Mouse (Mus musculus): Measurements from ENCODE around the gene Taf12. TPM values are rescaled to one million over a fixed set of nuclear protein-coding genes. Genes with fewer than 3 reads are reported as not detected.
"Not testable (repeated sequence)": the region's sequence is repeated elsewhere in the genome, so short reads cannot be mapped to it uniquely, and the experiment has no call there.

Gene Taf12
- polyA plus RNA-seq, 1 experiment: 6.9 TPM

DNA sequence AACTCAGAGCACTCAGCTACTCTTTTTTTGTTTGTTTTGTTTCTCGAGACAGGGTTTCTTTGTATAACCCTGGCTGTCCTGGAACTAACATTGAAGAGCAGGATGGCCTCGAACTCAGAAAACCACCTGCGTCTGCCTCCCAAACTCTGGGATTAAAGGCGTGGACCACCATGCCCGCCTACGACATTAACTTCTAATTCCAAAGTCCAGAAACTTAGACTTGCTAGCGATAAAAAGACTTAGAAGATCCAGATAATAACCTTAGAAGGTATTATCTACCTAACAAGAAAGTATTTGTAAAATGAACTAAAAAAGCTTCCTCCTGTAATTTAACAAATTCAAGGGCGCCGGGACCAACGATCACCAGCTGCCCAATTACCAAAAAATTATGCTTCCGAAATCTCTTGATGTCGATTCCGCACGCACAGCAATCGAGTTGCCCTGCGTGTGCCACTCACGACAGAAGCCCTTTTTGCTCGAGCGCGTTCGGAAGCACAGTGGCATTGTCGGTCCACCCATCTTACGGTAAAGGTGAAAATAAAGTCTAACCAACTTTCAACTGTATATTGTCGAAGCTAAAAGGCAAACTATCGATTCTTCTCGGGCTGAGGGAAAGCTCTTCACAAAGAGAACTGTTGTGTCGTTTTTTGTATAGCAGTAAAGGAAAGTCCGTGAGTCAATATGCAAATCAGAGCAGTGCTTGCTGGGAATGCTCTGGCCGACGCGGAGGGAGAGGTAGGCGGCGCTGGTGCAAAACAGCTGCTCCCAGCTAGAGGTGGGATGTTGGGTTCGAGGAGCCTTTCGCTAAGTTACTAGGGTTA, 4.2 kb upstream of the Taf12 start:
- no peaks in the 10 kb centered on the region for H3K27me3 ChIP-seq (ENCODE audit: control insufficient read depth, insufficient read depth, low read length)
- H3K4me3 ChIP-seq (ENCODE audit: extremely low read depth, insufficient read depth, insufficient read length): peak overlapping the region; percentile 49
- H3K36me3 ChIP-seq (ENCODE audit: control insufficient read depth, insufficient read depth, low read length): no peaks in the 10 kb centered on the region
- peak overlapping the region; percentile 85 for H3K27ac ChIP-seq (ENCODE audit: insufficient read depth, low read length)
- peak; percentile 100 for TF ChIP-seq POLR2A (IDR thresholded peaks at IDR 0.05; ENCODE audit: low read depth, low read length)
- peak; percentile 27; the same call in 1 of the 2 replicates for TF ChIP-seq CTCF (IDR thresholded peaks at IDR 0.05; ENCODE audit: extremely low read depth, insufficient read depth, insufficient read length, insufficient replicate concordance)
- under 1% methylated on average over 35 of the region's 35 CpGs for WGBS
- DNase-seq (ENCODE audit: low read depth in 1 of 2, low spot score in 2 of 2): peak; percentile 79 to 90
- no peaks in the 10 kb centered on the region for H3K4me1 ChIP-seq (ENCODE audit: control insufficient read depth, insufficient read depth, insufficient read length)

DNA sequence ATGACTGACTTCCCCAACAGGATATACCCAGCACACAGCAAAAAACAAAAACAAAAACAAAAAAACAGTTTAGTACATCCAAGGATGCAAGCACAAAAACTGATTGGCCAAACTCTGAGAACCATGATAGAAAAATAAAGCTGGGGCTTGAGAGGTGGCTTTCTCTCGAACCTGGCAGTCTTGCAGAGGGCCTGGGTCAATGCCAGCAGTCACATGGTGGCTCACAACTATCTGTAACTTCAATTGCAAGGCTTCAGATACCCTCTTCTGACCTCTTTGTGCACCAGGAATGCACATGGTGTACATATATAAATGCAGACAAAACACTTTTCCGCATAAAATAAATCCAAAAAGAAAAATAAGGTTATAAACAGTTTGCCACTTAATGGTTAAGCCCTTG, 1.0 kb upstream of the Taf12 start:
- Histone ChIP-seq H3K4me3 (ENCODE audit: extremely low read depth, insufficient read depth, insufficient read length) (no peak overlapping the region), H3K36me3 (ENCODE audit: control insufficient read depth, insufficient read depth, low read length) (no peaks in the 10 kb centered on the region; the same call in 1 of the 2 replicates), H3K4me1 (ENCODE audit: control insufficient read depth, insufficient read depth, insufficient read length) (no peaks in the 10 kb centered on the region), H3K27me3 (ENCODE audit: control insufficient read depth, insufficient read depth, low read length) (no peaks in the 10 kb centered on the region), H3K27ac (ENCODE audit: insufficient read depth, low read length) (no peak overlapping the region)
- TF ChIP-seq CTCF (IDR thresholded peaks at IDR 0.05; ENCODE audit: extremely low read depth, insufficient read depth, insufficient read length, insufficient replicate concordance): no peak
- TF ChIP-seq POLR2A (IDR thresholded peaks at IDR 0.05; ENCODE audit: low read depth, low read length): no peak
- no peak for DNase-seq (ENCODE audit: low read depth in 1 of 2, low spot score in 2 of 2)
- WGBS: 45% methylated on average over 2 of the region's 2 CpGs

DNA sequence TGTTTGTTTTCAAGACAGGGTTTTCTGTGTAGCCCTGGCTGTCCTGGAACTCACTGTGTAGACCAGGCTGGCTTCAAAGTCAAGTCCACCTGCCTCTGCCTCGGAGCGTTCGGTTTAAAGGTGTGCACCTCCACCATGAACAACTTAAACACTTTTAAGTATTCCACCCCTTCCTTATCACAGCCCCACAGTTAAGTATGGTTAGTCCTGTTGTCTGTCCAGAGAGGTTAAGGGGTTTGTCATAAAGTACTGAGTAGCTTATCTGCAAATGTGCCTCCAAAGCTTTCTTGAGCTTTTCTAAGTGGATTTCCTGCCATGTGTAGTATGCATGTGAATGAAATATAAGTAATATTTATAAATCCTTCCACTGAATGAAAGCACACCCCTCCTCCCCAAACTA, 1.8 kb downstream of the Taf12 start:
- no peaks in the 10 kb centered on the region for H3K27me3 ChIP-seq (ENCODE audit: control insufficient read depth, insufficient read depth, low read length)
- no peak for DNase-seq (ENCODE audit: low read depth in 1 of 2, low spot score in 2 of 2)
- no peaks in the 10 kb centered on the region; the same call in 1 of the 2 replicates for H3K36me3 ChIP-seq (ENCODE audit: control insufficient read depth, insufficient read depth, low read length)
- no peaks in the 10 kb centered on the region for H3K4me1 ChIP-seq (ENCODE audit: control insufficient read depth, insufficient read depth, insufficient read length)
- TF ChIP-seq POLR2A (IDR thresholded peaks at IDR 0.05; ENCODE audit: low read depth, low read length): no peak
- TF ChIP-seq CTCF (IDR thresholded peaks at IDR 0.05; ENCODE audit: extremely low read depth, insufficient read depth, insufficient read length, insufficient replicate concordance): no peak
- no peak overlapping the region for H3K27ac ChIP-seq (ENCODE audit: insufficient read depth, low read length)
- H3K4me3 ChIP-seq (ENCODE audit: extremely low read depth, insufficient read depth, insufficient read length): no peak overlapping the region
- WGBS: 79% methylated on average over 3 of the region's 3 CpGs

DNA sequence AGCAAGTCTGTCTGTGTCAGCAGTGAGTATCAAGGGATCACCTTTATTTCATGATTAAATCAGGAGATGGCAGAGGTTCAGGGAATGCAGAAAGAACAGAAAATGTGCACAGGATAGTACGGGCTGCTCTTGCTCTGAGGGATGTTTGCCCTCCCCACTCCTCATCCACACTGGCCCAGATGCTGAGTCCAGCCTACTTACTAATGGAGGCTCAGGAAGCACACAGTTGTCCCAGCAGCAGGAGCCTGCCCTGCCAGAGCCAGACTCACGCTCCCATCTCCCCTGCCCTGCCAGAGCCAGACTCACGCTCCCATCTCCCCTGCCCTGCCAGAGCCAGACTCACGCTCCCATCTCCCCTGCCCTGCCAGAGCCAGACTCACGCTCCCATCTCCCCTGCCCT, 14.7 kb downstream of the Taf12 start:
- H3K27me3 ChIP-seq (ENCODE audit: control insufficient read depth, insufficient read depth, low read length); DNase-seq (ENCODE audit: low read depth in 1 of 2, low spot score in 2 of 2); H3K4me1 ChIP-seq (ENCODE audit: control insufficient read depth, insufficient read depth, insufficient read length); H3K4me3 ChIP-seq (ENCODE audit: extremely low read depth, insufficient read depth, insufficient read length); H3K27ac ChIP-seq (ENCODE audit: insufficient read depth, low read length): not testable (repeated sequence)
- 100% methylated on average over 3 of the region's 5 CpGs for WGBS
- peaks cover 20% of the 10 kb centered on the region for H3K36me3 ChIP-seq (ENCODE audit: control insufficient read depth, insufficient read depth, low read length)

DNA sequence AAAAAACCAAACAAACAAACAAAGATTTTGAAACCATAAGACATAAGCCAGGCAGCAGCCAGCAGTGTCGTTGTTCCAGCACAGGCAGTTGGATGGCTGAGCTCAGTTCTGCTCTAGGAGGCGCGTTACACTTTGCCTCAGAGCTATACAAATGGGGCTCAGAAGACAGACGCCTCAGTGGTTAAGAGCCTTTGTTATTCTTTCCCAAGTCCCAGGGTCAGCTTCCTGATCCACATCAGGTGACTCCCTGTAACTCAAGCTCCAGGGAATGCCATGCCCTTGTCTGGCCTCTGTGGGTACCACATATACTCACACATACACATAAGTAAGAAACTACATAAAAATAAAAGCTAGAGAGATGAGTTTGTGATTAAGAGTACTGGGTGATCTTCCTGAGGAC, 16.9 kb downstream of the Taf12 start:
- H3K4me1 ChIP-seq (ENCODE audit: control insufficient read depth, insufficient read depth, insufficient read length): no peaks in the 10 kb centered on the region
- peaks cover 11% of the 10 kb centered on the region; the same call in 1 of the 2 replicates for H3K36me3 ChIP-seq (ENCODE audit: control insufficient read depth, insufficient read depth, low read length)
- no peaks in the 10 kb centered on the region for H3K27me3 ChIP-seq (ENCODE audit: control insufficient read depth, insufficient read depth, low read length)
- 96% methylated on average over 4 of the region's 4 CpGs for WGBS
- TF ChIP-seq POLR2A (IDR thresholded peaks at IDR 0.05; ENCODE audit: low read depth, low read length): no peak
- no peak for DNase-seq (ENCODE audit: low read depth in 1 of 2, low spot score in 2 of 2)
- no peak overlapping the region for H3K27ac ChIP-seq (ENCODE audit: insufficient read depth, low read length)
- no peak overlapping the region for H3K4me3 ChIP-seq (ENCODE audit: extremely low read depth, insufficient read depth, insufficient read length)

DNA sequence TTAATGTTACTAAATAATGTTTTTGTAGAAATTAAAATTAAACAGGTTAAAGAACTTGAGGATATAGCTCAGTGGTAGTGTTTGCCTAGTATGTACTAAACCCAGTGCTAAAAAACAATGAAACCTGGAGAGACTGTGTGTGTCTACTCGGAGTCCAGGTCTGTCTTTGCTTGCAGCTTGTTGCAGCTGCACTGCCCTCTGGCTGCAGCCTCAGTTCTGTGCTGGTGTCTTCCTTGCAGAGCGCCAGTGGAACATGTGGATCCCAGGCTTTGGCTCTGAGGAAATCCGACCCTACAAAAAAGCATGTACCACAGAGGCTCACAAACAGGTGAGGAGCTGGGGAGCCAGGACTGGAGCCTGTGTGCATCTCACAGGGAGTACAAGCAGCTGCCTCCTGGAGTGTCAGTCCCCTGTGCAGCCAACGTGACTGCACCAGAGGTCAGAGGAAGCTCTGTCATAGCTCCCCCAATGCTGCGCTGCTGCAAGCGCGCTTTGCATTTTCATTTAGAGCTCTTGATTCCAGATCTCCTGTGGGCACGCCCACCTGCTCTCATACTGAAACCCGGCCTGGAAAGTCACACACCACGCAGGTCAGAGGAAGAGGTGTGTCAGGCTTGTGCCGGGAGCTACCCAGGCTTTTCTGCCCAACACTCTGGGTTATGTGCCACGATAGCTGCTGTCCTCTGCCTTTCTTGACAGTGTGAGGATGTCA, 17.6 kb downstream of the Taf12 start:
- Histone ChIP-seq H3K27ac (ENCODE audit: insufficient read depth, low read length) (no peak overlapping the region), H3K4me1 (ENCODE audit: control insufficient read depth, insufficient read depth, insufficient read length) (no peaks in the 10 kb centered on the region), H3K4me3 (ENCODE audit: extremely low read depth, insufficient read depth, insufficient read length) (no peak overlapping the region), H3K27me3 (ENCODE audit: control insufficient read depth, insufficient read depth, low read length) (no peaks in the 10 kb centered on the region), H3K36me3 (ENCODE audit: control insufficient read depth, insufficient read depth, low read length) (peaks cover 11% of the 10 kb centered on the region; the same call in 1 of the 2 replicates)
- no peak for TF ChIP-seq CTCF (IDR thresholded peaks at IDR 0.05; ENCODE audit: extremely low read depth, insufficient read depth, insufficient read length, insufficient replicate concordance)
- no peak for TF ChIP-seq POLR2A (IDR thresholded peaks at IDR 0.05; ENCODE audit: low read depth, low read length)
- WGBS: 92% methylated on average over 12 of the region's 12 CpGs
- no peak for DNase-seq (ENCODE audit: low read depth in 1 of 2, low spot score in 2 of 2)

DNA sequence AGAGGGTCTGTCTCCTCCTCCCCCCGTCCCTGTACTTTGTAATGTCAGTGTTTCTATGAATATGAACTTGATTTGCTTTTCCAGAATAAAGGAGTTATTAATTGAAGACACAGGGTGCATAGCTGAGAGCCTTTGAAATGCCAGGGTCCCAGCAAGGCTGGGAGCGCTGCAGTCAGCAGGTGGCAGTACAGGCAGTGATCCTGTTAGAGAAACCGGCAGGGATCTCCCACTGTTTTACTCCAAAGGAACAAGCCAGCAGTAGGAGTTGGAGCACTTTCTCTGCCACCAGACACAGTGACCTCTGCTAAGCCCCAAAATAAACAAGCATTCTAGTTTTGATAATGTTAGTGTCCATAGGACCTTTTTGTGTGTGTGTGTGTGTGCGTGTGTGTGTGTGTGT, 18.8 kb downstream of the Taf12 start:
- TF ChIP-seq CTCF (IDR thresholded peaks at IDR 0.05; ENCODE audit: extremely low read depth, insufficient read depth, insufficient read length, insufficient replicate concordance): no peak
- no peak for TF ChIP-seq POLR2A (IDR thresholded peaks at IDR 0.05; ENCODE audit: low read depth, low read length)
- Histone ChIP-seq H3K27me3 (ENCODE audit: control insufficient read depth, insufficient read depth, low read length) (no peaks in the 10 kb centered on the region), H3K4me1 (ENCODE audit: control insufficient read depth, insufficient read depth, insufficient read length) (no peaks in the 10 kb centered on the region), H3K27ac (ENCODE audit: insufficient read depth, low read length) (no peak overlapping the region), H3K36me3 (ENCODE audit: control insufficient read depth, insufficient read depth, low read length) (peaks cover 11% of the 10 kb centered on the region; the same call in 1 of the 2 replicates), H3K4me3 (ENCODE audit: extremely low read depth, insufficient read depth, insufficient read length) (no peak overlapping the region)
- DNase-seq (ENCODE audit: low read depth in 1 of 2, low spot score in 2 of 2): no peak
- 80% methylated on average over 4 of the region's 4 CpGs for WGBS
